Mouse (Mus musculus): Measurements from ENCODE around the gene Cttnbp2nl.

- TF ChIP-seq CTCF (IDR thresholded peaks at IDR 0.05; ENCODE audit: low read depth, low read length) (no peak), GATA1 (IDR thresholded peaks at IDR 0.05; ENCODE audit: borderline replicate concordance, low read length) (no peak), TAL1 (conservative IDR thresholded peaks at IDR 0.05; ENCODE audit: low read depth, low read length) (no peak), POLR2AphosphoS5 (IDR thresholded peaks at IDR 0.05; ENCODE audit: insufficient replicate concordance, low read depth, low read length) (no peak), GATA2 (IDR thresholded peaks at IDR 0.05; ENCODE audit: borderline replicate concordance, low read depth, low read length) (no peak)
These were observed 42.1 kb upstream of the Cttnbp2nl start for GRCm38 (mm10) chr3:105095026-105095425.
